Mouse (Mus musculus) retina, embryonic 14.5 days (tissue): ENCODE measurements around the gene Zfp991.
"Not testable (repeated sequence)": the region's sequence is repeated elsewhere in the genome, so short reads cannot be mapped to it uniquely, and the experiment has no call there.

Experiments
- DNase-seq: peaks from one replicate; pipeline ENCODE4 v3.0.0-alpha.2; 2015; ENCODE audit warnings: low spot score

Gene Zfp991

DNA sequence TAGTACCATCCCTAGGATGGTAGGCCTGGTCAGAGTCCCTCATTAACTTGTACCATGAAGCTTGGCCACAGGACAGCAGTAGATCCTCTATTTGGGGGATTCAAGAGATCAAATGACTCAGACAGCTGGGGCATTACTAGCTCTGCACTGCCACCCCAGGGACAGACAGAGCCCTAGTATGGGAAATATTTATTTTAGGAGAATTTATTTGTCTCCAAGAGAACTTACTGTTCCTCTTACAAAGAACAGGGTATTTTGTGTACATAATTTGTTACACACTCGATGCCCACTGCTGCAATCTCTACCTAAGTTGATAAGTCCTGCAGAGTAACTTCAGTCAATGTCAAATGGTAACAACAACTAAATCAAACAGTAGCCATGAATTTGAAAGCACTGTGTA, 55.0 kb downstream of the Zfp991 start:
- DNase-seq = not testable (repeated sequence)

- not testable (repeated sequence) for DNase-seq
Measured at GRCm38 (mm10) chr4:147187283-147187965, 55.6 kb downstream of the Zfp991 start.

DNA sequence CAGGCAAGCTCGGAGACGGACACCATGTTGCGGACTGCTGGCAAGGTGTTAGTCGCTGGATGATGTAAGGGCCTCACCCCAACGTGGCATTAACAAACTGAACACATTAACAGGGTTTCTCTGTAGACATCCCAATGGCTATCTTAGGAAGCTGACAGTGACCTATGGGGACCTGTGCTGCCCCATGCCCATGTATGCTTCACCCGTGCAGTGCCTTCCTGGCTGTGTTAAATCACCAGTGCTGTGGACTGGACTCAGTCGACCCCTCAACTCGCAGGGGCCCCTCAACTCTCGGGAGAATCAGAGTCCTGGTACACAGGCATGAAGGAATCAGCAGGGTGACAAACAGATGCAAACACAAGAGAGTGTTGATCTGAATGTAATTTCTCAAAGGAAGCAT, 63.3 kb downstream of the Zfp991 start:
- DNase-seq = not testable (repeated sequence)

DNA sequence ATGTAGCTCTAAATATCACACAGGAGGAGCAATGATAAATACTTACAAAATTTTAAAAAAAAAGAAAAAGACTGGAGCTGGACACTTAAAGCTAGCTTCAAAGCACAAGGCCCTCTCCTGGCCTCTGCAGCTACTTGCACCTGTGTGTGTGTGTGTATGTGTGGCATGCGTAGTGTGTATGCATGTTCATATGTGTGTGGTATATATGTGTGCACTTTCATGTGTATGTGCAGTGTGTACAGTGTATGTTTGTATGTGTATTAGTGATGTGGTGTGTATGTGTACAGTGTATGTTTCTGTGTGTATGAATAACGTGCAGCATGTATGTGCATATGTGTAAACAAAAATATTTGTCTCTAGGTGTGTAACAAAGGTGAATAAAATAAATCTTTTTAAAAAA, 65.4 kb downstream of the Zfp991 start:
- DNase-seq = not testable (repeated sequence)

GRCm38 (mm10) chr4:147199055-147199750, 67.4 kb downstream of the Zfp991 start:
- DNase-seq = not testable (repeated sequence)

GRCm38 (mm10) chr4:147201920-147202660, 70.3 kb downstream of the Zfp991 start:
- DNase-seq = not testable (repeated sequence)

- DNase-seq = not testable (repeated sequence)
Measured at GRCm38 (mm10) chr4:147212182-147212928, 80.5 kb downstream of the Zfp991 start.

- DNase-seq = not testable (repeated sequence)
Measured at GRCm38 (mm10) chr4:147214233-147214632, 82.4 kb downstream of the Zfp991 start.

GRCm38 (mm10) chr4:147217676-147218075, 85.8 kb downstream of the Zfp991 start:
- DNase-seq = not testable (repeated sequence)

GRCm38 (mm10) chr4:147219319-147220070, 87.7 kb downstream of the Zfp991 start:
- not testable (repeated sequence) for DNase-seq

DNA sequence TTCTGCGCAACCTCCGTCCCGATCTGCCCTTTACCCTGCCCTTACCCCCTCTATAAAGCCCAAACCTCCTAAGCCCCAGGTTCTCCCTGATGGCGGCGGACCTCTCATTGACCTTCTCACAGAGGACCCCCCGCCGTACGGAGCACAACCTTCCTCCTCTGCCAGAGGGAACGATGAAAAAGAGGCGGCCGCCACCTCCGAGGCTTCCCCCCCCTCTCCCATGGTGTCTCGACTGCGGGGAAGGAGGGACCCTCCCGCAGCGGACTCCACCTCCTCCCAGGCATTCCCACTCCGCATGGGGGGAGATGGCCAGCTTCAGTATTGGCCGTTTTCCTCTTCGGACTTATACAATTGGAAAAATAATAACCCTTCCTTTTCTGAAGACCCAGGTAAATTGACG, 88.4 kb downstream of the Zfp991 start:
- not testable (repeated sequence) for DNase-seq

DNA sequence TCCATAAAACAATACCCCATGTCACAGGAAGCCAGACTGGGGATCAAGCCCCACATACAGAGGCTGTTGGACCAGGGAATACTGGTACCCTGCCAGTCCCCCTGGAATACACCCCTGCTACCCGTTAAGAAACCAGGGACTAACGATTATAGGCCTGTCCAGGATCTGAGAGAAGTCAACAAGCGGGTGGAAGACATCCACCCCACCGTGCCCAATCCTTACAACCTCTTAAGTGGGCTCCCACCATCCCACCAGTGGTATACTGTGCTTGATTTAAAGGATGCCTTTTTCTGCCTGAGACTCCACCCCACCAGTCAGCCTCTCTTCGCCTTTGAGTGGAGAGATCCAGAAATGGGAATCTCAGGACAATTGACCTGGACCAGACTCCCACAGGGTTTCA, 90.2 kb downstream of the Zfp991 start:
- DNase-seq = not testable (repeated sequence)

GRCm38 (mm10) chr4:147223778-147224435, 92.1 kb downstream of the Zfp991 start:
- not testable (repeated sequence) for DNase-seq

GRCm38 (mm10) chr4:147225616-147226015, 93.8 kb downstream of the Zfp991 start:
- DNase-seq = not testable (repeated sequence)

- not testable (repeated sequence) for DNase-seq
Measured at GRCm38 (mm10) chr4:147230026-147230425, 98.2 kb downstream of the Zfp991 start.
